Mouse (Mus musculus): Measurements from ENCODE around the gene Ippk.
A peak's percentile ranks its signal among the peaks of the same experiment; 100 is the strongest.

Gene Ippk

DNA sequence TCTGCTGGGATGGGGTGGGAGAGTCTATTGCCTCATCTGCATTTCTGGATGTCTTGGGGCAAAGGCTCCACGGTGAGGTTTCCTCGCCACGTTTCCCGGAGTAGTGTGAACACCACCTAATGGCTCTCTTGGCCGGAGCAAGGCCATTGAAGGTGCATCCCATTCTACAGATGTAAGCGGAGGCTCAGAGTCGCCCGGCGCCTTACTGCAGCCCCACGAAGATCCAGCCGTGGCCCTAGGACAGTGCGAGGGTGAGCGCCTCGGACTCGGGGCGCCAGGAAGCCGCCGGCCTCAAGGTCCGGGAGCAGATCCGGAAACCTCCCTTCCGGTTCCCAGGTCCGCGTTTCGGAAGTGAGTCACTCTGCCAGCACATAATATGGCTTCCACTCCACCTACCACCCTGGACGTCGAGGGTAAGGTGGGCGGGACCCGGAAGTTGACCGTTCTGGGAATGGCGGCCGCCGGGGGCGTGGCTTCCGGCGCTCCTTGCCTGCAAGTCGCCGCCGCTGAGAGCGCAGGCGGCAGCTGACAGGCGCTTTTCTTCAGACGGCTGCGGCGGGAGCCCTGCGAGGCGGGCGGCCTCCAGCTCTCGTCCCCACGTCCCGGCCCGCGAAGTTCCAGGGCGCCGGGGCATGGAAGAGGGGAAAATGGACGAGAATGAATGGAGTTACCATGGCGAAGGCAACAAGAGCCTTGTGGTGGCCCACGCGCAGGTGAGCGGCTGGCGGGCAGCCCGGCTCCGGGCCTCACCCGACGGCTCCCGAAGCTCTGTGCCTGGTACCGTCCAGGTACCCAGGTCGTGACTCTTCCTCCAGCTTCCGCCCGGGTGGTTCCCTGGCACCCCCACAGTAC lies at the start of gene Ippk:
Gene Ippk (plus strand): TSS at position 496 of the 852 bp plus-strand sequence.
- peak; percentile 100 for DNase-seq (ENCODE audit: low read depth, low spot score)

- DNase-seq (ENCODE audit: low read depth, low spot score): peak; percentile 83
These were observed 49.6 kb upstream of the Ippk start for GRCm38 (mm10) chr13:49371428-49371899.

GRCm38 (mm10) chr13:49372370-49373060 lies 48.5 kb upstream of the Ippk start:
- DNase-seq (ENCODE audit: low read depth, low spot score): peak; percentile 87

DNA sequence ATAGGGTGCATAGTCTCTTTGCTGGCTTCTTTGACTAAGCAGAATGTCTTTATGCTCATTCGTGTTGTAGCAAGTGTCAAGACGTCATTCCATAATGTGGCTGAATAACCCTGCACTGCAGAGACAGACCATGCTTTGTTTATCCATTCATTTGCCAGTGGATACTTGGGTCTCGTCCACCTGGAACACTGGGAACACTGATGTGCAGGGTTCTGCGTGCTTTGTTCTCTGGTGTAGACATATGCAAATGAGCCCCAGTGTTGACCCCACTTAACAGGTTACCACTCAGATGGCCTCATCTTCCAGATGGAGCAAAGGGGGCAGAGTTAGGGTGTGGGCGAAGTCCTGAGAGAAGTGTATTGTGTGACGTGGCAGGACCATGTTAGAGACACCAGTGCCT lies 46.7 kb upstream of the Ippk start:
- peak; percentile 33 for DNase-seq (ENCODE audit: low read depth, low spot score)

DNA sequence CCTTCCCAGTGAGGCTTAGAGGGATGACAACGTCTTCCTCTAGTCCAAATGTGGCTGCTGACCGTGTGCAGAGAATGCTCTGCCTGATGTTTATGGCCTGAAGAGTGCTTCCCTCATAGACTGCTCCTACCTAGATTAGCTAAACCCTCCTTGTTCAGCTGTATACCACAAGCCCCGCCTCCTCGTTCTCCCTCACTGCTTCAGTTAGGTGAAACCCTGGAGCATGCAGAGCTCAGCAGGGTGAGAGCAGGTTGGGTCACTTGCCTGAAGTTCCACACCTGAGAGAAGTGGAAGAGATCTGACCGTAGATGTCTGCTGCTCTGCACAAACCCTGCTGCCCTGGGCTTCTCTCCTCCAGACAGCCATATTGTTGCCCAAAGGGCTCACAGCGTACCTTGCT lies 46.3 kb upstream of the Ippk start:
- DNase-seq (ENCODE audit: low read depth, low spot score): no peak

DNA sequence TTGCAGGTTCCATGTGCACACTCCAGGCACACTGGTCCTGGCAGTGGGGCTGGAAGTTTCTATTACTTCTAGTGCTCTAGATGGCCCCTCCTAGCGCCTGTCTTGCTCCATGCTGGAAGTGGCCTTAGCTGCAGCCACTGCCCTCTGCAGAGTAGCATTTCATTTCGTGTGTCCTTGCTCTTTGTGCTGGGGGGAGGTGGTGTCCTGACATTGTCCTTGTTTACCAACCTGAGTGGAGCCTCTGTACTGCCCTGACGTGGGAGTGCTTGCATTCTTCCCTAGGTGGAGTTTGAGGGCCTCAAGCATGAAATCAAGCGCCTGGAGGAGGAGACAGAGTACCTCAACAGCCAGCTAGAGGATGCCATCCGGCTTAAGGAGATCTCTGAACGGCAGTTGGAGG lies 43.4 kb upstream of the Ippk start:
- no peak for DNase-seq (ENCODE audit: low read depth, low spot score)

GRCm38 (mm10) chr13:49379301-49379700 lies 41.7 kb upstream of the Ippk start:
- DNase-seq (ENCODE audit: low read depth, low spot score): no peak

DNA sequence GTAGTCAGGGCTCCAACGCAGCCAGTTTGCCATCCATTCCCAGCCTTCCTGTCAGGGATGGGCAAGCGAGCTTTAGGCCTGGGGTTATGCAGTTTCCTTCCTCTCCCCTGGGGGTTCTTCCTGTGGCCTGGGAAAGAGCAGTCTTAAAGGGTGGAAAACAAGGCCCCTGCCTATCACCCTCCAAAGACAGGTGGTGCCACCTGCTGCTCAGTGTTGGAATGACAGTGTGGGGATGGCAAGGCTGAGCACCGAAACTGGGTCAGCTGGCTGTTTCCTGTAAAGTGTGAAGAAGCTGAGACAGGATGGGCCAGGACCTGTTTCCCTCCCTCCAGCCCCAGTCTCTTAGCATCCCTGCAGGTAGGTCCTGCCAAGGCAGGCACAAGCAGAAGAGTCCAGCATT lies 39.8 kb upstream of the Ippk start:
- peak; percentile 90 for DNase-seq (ENCODE audit: low read depth, low spot score)

GRCm38 (mm10) chr13:49382997-49383396 lies 38.1 kb upstream of the Ippk start:
- no peak for DNase-seq (ENCODE audit: low read depth, low spot score)

DNA sequence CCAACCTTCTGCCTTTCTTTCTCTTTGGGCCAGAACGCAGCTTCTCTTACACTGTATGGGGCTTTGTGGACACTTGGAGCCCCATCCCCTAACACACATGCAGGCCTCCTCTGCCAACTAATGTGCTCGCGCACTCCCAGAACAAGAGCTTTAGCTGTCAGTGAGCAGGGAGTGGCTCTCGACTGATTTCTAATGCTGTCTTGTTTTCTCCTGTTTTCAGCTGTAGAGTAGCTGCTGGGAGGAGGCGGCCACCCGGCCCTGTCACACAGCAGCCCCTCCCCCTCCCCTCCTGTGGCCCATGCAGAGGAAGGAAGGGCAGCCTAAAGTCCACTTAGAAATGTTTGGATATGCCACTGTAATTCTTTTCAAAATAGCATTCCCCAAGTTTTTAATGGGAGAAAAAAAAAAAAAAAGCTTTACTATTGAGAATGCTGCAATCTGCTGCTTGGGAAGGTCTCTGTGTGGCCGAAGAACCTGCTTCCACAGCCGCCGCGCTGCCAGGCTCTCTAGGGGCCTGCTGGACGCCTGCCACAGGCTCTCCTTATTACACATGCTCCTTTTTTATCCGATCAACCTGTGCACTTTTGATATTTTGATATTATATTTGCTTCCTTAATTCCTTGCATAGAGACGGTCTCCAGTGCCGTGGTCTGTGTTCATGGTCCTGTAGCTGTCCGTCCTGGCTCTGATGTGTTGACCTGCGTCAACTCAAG lies 36.1 kb upstream of the Ippk start:
- DNase-seq (ENCODE audit: low read depth, low spot score): peak; percentile 64

GRCm38 (mm10) chr13:49391374-49391773 lies 29.7 kb upstream of the Ippk start:
- no peak for DNase-seq (ENCODE audit: low read depth, low spot score)

DNA sequence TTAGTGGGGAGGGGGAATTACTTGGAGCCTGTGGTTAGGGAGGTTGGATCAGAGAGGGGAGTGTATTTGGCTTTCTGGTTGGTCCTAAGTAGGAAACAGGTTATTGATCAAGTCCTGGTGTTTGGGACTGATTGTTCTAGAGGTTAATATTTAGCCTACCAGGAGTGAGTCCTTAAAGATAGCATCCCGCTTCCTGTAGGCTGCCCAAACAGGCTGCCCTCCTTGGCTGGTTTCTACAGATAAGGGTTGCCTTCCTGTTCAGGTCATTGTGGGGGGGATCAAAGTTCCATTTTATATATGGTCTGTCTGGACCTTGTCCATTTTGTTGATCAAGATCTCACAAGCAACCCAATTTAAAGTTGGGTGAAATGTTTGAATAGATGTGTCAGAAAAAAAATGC lies 27.5 kb upstream of the Ippk start:
- no peak for DNase-seq (ENCODE audit: low read depth, low spot score)

DNA sequence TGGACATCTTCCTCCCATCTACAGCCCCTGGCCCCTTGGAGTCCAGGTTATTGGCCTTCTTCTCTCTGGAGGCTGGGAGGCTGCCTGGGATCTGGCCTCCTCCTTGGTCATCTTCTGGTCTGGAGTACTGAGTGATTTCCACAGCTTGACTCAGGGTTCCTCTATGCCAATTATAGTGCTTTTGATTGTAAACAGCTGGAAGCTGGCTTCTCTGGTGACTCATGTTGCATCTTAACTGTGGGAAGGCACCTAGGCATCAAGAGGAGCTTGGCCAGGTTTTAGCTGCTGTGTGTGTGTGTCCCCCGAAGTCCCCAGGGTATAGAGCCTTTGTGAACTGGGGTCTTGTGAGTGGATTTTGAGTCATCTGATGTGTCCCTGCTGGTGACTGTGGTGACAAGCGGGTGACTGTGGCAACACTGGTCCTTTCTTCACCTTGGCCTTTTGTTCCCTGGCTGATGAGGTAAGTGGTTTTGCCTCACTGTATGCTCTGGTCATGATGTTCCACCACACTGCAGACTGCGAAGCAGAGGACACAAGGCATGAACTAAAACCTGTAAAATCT lies 26.1 kb upstream of the Ippk start:
- DNase-seq (ENCODE audit: low read depth, low spot score): no peak

DNA sequence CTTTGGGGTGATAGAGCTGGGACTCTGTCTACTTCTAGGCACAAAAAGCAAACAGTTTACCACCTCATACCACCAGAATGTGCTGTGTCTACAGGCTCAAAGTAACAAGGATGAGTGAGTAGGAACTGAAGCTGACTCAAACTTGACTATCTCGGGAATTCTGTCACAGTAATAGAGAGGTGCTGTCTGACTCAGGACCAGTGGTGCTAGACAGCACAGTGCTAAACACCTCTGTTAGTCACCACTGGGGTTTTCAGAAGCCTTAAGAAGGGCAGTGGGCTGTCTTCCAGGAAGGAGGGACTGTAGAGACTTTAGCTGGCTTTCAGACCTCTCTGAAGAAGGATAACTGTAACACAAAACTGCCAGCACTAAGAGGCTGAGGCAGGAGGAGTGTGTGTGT lies 24.3 kb upstream of the Ippk start:
- peak; percentile 54 for DNase-seq (ENCODE audit: low read depth, low spot score)

GRCm38 (mm10) chr13:49398191-49398590 lies 22.9 kb upstream of the Ippk start:
- no peak for DNase-seq (ENCODE audit: low read depth, low spot score)

DNA sequence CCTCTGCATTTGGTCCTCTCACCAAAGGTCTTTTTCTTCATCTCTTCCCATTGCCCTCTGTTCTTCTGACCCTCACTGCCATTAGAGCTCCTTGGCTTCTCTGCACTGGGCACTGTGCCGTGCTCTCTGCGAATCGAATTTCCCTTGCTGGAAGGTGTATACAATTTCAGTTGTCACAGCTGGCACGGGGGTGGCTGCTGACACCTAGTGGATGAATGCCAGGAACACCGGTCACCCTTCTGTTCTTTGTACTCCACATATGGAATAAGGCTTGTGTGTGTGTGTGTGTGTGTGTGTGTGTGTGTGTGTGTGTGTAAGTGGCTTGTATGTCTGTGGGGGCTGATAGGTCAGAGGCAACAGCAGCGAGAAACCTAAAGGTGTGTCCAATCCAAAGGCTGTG lies 20.9 kb upstream of the Ippk start:
- DNase-seq (ENCODE audit: low read depth, low spot score): peak; percentile 79

DNA sequence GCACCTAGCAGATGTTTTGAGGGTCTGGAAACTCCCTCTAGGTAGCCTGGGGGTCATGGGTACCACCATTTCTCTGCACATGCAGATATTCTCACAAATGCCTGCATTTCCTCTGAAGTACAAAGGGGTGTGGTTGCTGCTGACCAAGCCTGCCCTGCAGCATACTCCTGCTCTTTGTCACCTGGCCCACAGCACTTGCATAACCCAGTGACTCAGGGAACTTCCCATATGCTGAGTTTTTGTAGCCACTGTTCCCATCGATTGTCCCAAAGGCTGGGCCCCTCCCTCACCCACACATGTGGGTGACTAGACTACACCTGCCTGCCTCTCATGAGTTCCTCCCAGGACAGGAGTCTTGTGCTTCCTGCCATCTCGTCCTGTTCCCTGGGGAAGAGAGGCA lies 18.4 kb upstream of the Ippk start:
- DNase-seq (ENCODE audit: low read depth, low spot score): no peak

DNA sequence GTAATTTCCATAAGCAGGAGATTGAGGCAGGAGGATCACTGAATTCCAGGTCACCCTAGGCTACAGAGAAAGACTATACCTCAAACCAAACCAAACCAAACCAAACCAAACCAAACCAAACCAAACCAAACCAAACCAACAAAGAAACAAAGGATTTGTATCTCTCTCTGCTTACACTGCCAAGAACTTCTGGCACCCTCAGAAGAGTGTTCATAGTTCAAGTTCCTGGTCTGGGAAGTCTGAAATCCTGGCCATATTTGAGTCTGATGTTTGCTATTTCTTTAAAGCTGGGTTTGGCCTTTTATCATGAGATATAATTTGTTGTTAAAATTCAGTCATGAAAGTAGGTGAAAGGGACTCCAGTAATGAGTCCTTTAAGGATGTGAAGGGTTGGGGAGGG lies 13.3 kb upstream of the Ippk start:
- DNase-seq (ENCODE audit: low read depth, low spot score): no peak

- DNase-seq (ENCODE audit: low read depth, low spot score): no peak
These were observed 513 bp downstream of the Ippk start for GRCm38 (mm10) chr13:49421606-49421917.

DNA sequence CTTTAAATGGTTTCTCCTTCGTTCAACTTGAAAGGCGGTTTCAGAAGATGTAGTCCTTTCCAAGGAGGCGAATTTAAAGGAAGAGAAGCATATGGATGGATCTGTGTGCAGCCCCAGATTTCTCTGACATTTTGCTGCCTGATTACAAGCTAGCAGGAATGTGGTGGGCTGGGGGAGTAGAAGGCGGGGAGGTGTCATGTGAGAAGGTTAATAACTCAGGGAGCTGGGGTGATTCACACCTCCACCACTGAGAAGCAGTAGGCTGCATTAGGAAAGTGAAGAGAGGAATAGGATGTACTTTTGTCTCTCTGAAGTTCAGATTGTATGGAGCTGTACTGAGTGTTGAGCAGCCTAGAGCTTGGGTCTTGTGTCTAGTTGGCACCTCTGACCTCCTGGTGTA lies 910 bp downstream of the Ippk start:
- DNase-seq (ENCODE audit: low read depth, low spot score): peak; percentile 65

DNA sequence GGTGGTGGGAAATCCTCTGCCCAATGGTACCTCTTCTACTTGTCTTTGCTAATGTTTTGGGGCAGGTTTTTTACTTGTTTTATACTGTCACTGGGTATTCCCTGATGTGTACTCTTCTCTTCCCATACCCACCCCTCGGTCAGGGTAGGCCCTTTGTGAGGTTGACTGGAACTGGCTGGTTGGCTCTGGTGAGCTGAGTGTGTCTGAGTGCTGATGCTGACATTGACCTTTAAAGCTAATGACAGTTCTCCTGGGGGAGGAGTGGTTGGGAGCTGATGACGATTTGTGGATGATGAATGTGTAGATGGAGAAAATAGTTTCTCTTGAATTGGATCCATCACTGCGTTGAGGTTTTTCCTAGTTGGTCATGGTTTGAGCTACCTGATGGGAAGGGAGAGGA lies 5.7 kb downstream of the Ippk start:
- DNase-seq (ENCODE audit: low read depth, low spot score): no peak

- DNase-seq (ENCODE audit: low read depth, low spot score): peak; percentile 70
These were observed 7.1 kb downstream of the Ippk start for GRCm38 (mm10) chr13:49428042-49428675.

Measured in brain, adult 2 months (tissue).